Mouse (Mus musculus) heart, adult 2 months (tissue): Measurements from ENCODE around the gene Acmsd.

Source experiments
- CTCF ChIP-seq: fragments of 200-600 bp; IDR thresholded peaks from 2 replicates; pipeline ENCODE4 v1.8.1; 2022; ENCODE audit warnings: antibody characterized with exemption, mild to moderate bottlenecking, moderate library complexity
- EP300 ChIP-seq: fragments of 200-500 bp; IDR thresholded peaks from 2 replicates; pipeline ENCODE4 v1.6.1; 2011; ENCODE audit warnings: low read depth, low read length, control low read depth; ENCODE audit not compliant: insufficient read depth
- POLR2A ChIP-seq: fragments of 200-500 bp; IDR thresholded peaks from 2 replicates; pipeline ENCODE4 v1.6.1; 2011; ENCODE audit warnings: mild to moderate bottlenecking, low read depth, low read length, control low read depth; ENCODE audit not compliant: insufficient read depth

DNA sequence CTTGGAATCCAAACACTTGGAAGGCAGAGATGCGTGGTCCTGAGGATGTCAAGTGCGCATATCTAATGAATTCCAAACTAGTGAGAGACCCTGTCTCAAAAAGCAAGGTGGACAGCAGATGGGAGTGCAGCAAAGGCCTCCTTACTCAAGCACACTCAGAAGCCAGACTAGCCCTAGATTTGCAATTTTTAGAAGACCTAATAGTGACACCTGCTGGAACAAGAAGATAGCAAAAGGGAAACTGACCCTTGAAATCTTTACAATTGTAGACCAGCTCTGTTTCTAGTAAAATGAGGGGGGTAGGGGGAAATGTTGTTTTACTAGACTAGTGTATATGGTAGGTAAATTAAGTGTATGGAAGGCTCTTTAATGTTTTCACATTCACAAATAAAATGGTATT lies 36.3 kb downstream of the Acmsd start:
- TF ChIP-seq POLR2A, result no peak
- peak; percentile 58 for TF ChIP-seq CTCF
- no peak for TF ChIP-seq EP300
